Mouse (Mus musculus) thymus, adult 2 months (tissue): ENCODE results near the gene Arhgef7.

Experiments
- CTCF ChIP-seq: fragments of 200-500 bp; IDR thresholded peaks from 2 replicates; pipeline ENCODE4 v1.5.1; 2012; ENCODE audit warnings: mild to moderate bottlenecking, control low read depth, low read length, moderate library complexity, borderline replicate concordance; ENCODE audit not compliant: control insufficient read depth, poor library complexity, insufficient read depth; ENCODE audit errors: extremely low read depth
- POLR2A ChIP-seq: fragments of 200-500 bp; IDR thresholded peaks from 2 replicates; pipeline ENCODE4 v1.6.1; 2012; ENCODE audit warnings: mild to moderate bottlenecking, low read length, control low read depth, moderate library complexity; ENCODE audit not compliant: control insufficient read depth, poor library complexity, insufficient read depth; ENCODE audit errors: extremely low read depth

GRCm38 (mm10) chr8:11834691-11835090, 107.2 kb downstream of the Arhgef7 start:
- TF ChIP-seq CTCF (no peak), POLR2A (no peak)
